Mouse (Mus musculus) lung, postnatal 0 days (tissue): ENCODE data around the gene Barx1.

Source experiments
- CTCF ChIP-seq: IDR thresholded peaks from 2 replicates; pipeline ENCODE4 v1.5.1; 2016; ENCODE audit warnings: antibody characterized with exemption, mild to moderate bottlenecking
- EP300 ChIP-seq: IDR thresholded peaks from 2 replicates; pipeline ENCODE4 v1.6.1; 2016; ENCODE audit warnings: antibody characterized with exemption, mild to moderate bottlenecking, control low read depth

DNA sequence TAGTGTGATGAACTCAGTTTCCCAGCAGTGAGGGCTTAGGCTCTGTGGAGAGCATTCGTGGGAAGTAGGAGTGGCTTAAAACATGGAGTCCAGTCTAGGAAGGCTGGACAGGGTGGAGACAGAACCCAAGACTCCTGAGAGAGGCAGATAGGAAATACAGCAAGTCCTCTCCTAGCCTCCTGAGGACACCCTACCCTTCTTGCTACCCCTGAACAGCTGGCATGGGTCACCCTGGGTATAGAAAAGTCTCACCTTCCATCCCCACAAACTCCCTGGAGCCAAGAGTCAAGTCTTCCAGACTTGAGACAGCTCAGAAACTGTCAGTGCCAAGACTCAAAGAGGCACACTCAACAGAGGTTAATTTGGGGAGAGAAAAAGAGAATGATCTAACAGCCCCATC is 1.2 kb upstream of the Barx1 start:
- TF ChIP-seq CTCF (no peak), EP300 (no peak)
